Mouse (Mus musculus) hindbrain, embryonic 10.5 days (tissue): ENCODE data around the gene Map6. TPM values are rescaled to one million over a fixed set of nuclear protein-coding genes. Genes with fewer than 3 reads are reported as not detected.
A peak's percentile ranks its signal among the peaks of the same experiment; 100 is the strongest.

Source experiments
- DNase-seq: peaks from one replicate; pipeline ENCODE4 v3.0.0-alpha.2; 2017; ENCODE audit warnings: low spot score
- H3K27ac ChIP-seq: fragments of 300-500 bp; sonication (generic); 2 replicates; pipeline ENCODE4 v1.5.1; 2016; ENCODE audit warnings: mild to moderate bottlenecking, moderate library complexity
- H3K27me3 ChIP-seq: fragments of 300-500 bp; sonication (generic); 2 replicates; pipeline ENCODE4 v1.6.1; 2016; ENCODE audit warnings: mild to moderate bottlenecking; ENCODE audit not compliant: poor library complexity, insufficient read depth, severe bottlenecking
- H3K36me3 ChIP-seq: fragments of 300-500 bp; sonication (generic); 2 replicates; pipeline ENCODE4 v1.6.1; 2016; ENCODE audit warnings: mild to moderate bottlenecking, moderate library complexity
- H3K4me1 ChIP-seq: fragments of 300-500 bp; sonication (generic); replicated peaks from 2 replicates; pipeline ENCODE4 v1.6.1; 2016; ENCODE audit warnings: mild to moderate bottlenecking
- H3K4me3 ChIP-seq: fragments of 300-500 bp; sonication (generic); 2 replicates; pipeline ENCODE4 v1.5.1; 2016; ENCODE audit warnings: mild to moderate bottlenecking, moderate library complexity
- H3K9me3 ChIP-seq: fragments of 300-500 bp; sonication (generic); 2 replicates; pipeline ENCODE4 v1.6.1; 2016; ENCODE audit warnings: mild to moderate bottlenecking, moderate library complexity
- WGBS: fragments of 180-500 bp; shearing (Covaris S2); methylation state at CpG from one replicate; pipeline ENCODE4 v1.1.7; 2016; 5-methylcytosine and 5-hydroxymethylcytosine counted together
- polyA plus RNA-seq: library from polyadenylated mRNA; unstranded; fragments of >200 nt; fragmentation: Nextera tagmentation; extraction: Ambion mirVana; gene quantifications from 2 replicates; pipeline ENCODE4 v1.2.1, GENCODE M21; 2016

Gene Map6
- polyA plus RNA-seq, 1 experiment from 2014 or later, result 65.5 TPM

GRCm38 (mm10) chr7:99322691-99323320 lies 55.6 kb downstream of the Map6 start:
- H3K9me3 ChIP-seq, result no peaks in the 10 kb centered on the region
- 89% methylated on average over 6 of the region's 6 CpGs for WGBS
- peaks cover 70% of the 10 kb centered on the region for H3K4me1 ChIP-seq
- peaks cover 26% of the 10 kb centered on the region for H3K27me3 ChIP-seq
- DNase-seq, result no peak
- H3K27ac ChIP-seq, result 0 out of 2 replicates have a peak overlapping the region, but pooled peaks have one; percentile 29
- no peak overlapping the region for H3K4me3 ChIP-seq
- peaks cover 33% of the 10 kb centered on the region for H3K36me3 ChIP-seq

- no peak for DNase-seq
- Histone ChIP-seq H3K36me3 (peaks cover 29% of the 10 kb centered on the region), H3K4me1 (peaks cover 66% of the 10 kb centered on the region), H3K4me3 (no peak overlapping the region), H3K27ac (no peak overlapping the region), H3K27me3 (peaks cover 26% of the 10 kb centered on the region), H3K9me3 (no peaks in the 10 kb centered on the region)
- WGBS, result 88% methylated on average over 9 of the region's 9 CpGs
Measured at GRCm38 (mm10) chr7:99323321-99323700, 56.1 kb downstream of the Map6 start.

- Histone ChIP-seq H3K4me1 (peaks cover 65% of the 10 kb centered on the region), H3K36me3 (peaks cover 23% of the 10 kb centered on the region), H3K27ac (peak overlapping the region; percentile 56), H3K9me3 (0 out of 2 replicates have a peak, but pooled peaks cover 3% of the 10 kb centered on the region), H3K27me3 (peaks cover 20% of the 10 kb centered on the region; the same call in 1 of the 2 replicates), H3K4me3 (no peak overlapping the region)
- DNase-seq, result no peak
- 39% methylated on average over 10 of the region's 10 CpGs for WGBS
Measured at GRCm38 (mm10) chr7:99324810-99325209, 57.6 kb downstream of the Map6 start.

- DNase-seq, result no peak
- H3K4me1 ChIP-seq, result peaks cover 60% of the 10 kb centered on the region
- 75% methylated on average over 6 of the region's 6 CpGs for WGBS
- H3K36me3 ChIP-seq, result peaks cover 27% of the 10 kb centered on the region
- 0 out of 2 replicates have a peak, but pooled peaks cover 3% of the 10 kb centered on the region for H3K9me3 ChIP-seq
- H3K27ac ChIP-seq, result no peak overlapping the region; the same call in 1 of the 2 replicates
- peaks cover 16% of the 10 kb centered on the region; the same call in 1 of the 2 replicates for H3K27me3 ChIP-seq
- no peak overlapping the region for H3K4me3 ChIP-seq
Measured at GRCm38 (mm10) chr7:99326128-99326527, 58.9 kb downstream of the Map6 start.

GRCm38 (mm10) chr7:99328847-99329246 lies 61.6 kb downstream of the Map6 start:
- Histone ChIP-seq H3K9me3 (0 out of 2 replicates have a peak, but pooled peaks cover 3% of the 10 kb centered on the region), H3K4me1 (peaks cover 59% of the 10 kb centered on the region), H3K36me3 (peaks cover 13% of the 10 kb centered on the region; the same call in 1 of the 2 replicates), H3K4me3 (no peak overlapping the region), H3K27ac (peak overlapping the region; percentile 67), H3K27me3 (peaks cover 13% of the 10 kb centered on the region; the same call in 1 of the 2 replicates)
- 46% methylated on average over 4 of the region's 4 CpGs for WGBS
- peak; percentile 42 for DNase-seq

- Histone ChIP-seq H3K4me3 (no peak overlapping the region), H3K27ac (peak overlapping the region; percentile 67), H3K9me3 (0 out of 2 replicates have a peak, but pooled peaks cover 3% of the 10 kb centered on the region), H3K36me3 (peaks cover 13% of the 10 kb centered on the region; the same call in 1 of the 2 replicates), H3K27me3 (peaks cover 13% of the 10 kb centered on the region; the same call in 1 of the 2 replicates), H3K4me1 (peaks cover 53% of the 10 kb centered on the region)
- WGBS, result 89% methylated on average over 5 of the region's 5 CpGs
- no peak for DNase-seq
Measured at GRCm38 (mm10) chr7:99330012-99330411, 62.8 kb downstream of the Map6 start.

GRCm38 (mm10) chr7:99332774-99333480 lies 65.7 kb downstream of the Map6 start:
- Histone ChIP-seq H3K4me1 (peaks cover 30% of the 10 kb centered on the region), H3K4me3 (no peak overlapping the region), H3K27ac (peak overlapping the region; percentile 72), H3K36me3 (peaks cover 28% of the 10 kb centered on the region), H3K27me3 (no peaks in the 10 kb centered on the region), H3K9me3 (0 out of 2 replicates have a peak, but pooled peaks cover 3% of the 10 kb centered on the region)
- DNase-seq, result peak; percentile 85
- 50% methylated on average over 12 of the region's 12 CpGs for WGBS

GRCm38 (mm10) chr7:99340736-99341135 lies 73.5 kb downstream of the Map6 start:
- DNase-seq, result no peak
- H3K27me3 ChIP-seq, result no peaks in the 10 kb centered on the region
- H3K9me3 ChIP-seq, result no peaks in the 10 kb centered on the region
- H3K4me1 ChIP-seq, result no peaks in the 10 kb centered on the region; the same call in none of the 2 replicates
- 86% methylated on average over 8 of the region's 8 CpGs for WGBS
- peaks cover 68% of the 10 kb centered on the region for H3K36me3 ChIP-seq
- no peak overlapping the region for H3K4me3 ChIP-seq
- H3K27ac ChIP-seq, result peak overlapping the region; percentile 29; the same call in 1 of the 2 replicates

GRCm38 (mm10) chr7:99343577-99343976 lies 76.3 kb downstream of the Map6 start:
- Histone ChIP-seq H3K27me3 (no peaks in the 10 kb centered on the region), H3K9me3 (no peaks in the 10 kb centered on the region), H3K27ac (no peak overlapping the region), H3K36me3 (peaks cover 74% of the 10 kb centered on the region), H3K4me1 (no peaks in the 10 kb centered on the region; the same call in 1 of the 2 replicates), H3K4me3 (no peak overlapping the region)
- 80% methylated on average over 4 of the region's 4 CpGs for WGBS
- no peak for DNase-seq

- DNase-seq, result no peak
- 97% methylated on average over 10 of the region's 10 CpGs for WGBS
- no peaks in the 10 kb centered on the region for H3K9me3 ChIP-seq
- peaks cover 81% of the 10 kb centered on the region for H3K36me3 ChIP-seq
- H3K27ac ChIP-seq, result no peak overlapping the region
- no peak overlapping the region for H3K4me3 ChIP-seq
- H3K4me1 ChIP-seq, result peaks cover 36% of the 10 kb centered on the region
- H3K27me3 ChIP-seq, result no peaks in the 10 kb centered on the region
Measured at GRCm38 (mm10) chr7:99347268-99347667, 80.0 kb downstream of the Map6 start.

- H3K4me3 ChIP-seq, result no peak overlapping the region
- peaks cover 69% of the 10 kb centered on the region for H3K36me3 ChIP-seq
- no peaks in the 10 kb centered on the region for H3K27me3 ChIP-seq
- peaks cover 52% of the 10 kb centered on the region for H3K4me1 ChIP-seq
- no peak for DNase-seq
- WGBS, result 97% methylated on average over 26 of the region's 26 CpGs
- H3K27ac ChIP-seq, result peak overlapping the region; percentile 63; the same call in 1 of the 2 replicates
- no peaks in the 10 kb centered on the region for H3K9me3 ChIP-seq
Measured at GRCm38 (mm10) chr7:99348883-99349282, 81.6 kb downstream of the Map6 start.

- WGBS, result 68% methylated on average over 9 of the region's 9 CpGs
- H3K4me1 ChIP-seq, result peaks cover 64% of the 10 kb centered on the region
- peak overlapping the region; percentile 99 for H3K27ac ChIP-seq
Measured at GRCm38 (mm10) chr7:99349782-99350720, 82.8 kb downstream of the Map6 start.

More at GRCm38 (mm10) chr7:99349782-99350720, 82.8 kb downstream of the Map6 start:
- DNase-seq, result no peak
- no peaks in the 10 kb centered on the region for H3K27me3 ChIP-seq
- H3K4me3 ChIP-seq, result peak overlapping the region; percentile 73
- peaks cover 57% of the 10 kb centered on the region for H3K36me3 ChIP-seq
- no peaks in the 10 kb centered on the region for H3K9me3 ChIP-seq
